Mouse (Mus musculus): Measurements from ENCODE around the gene Cinp. TPM values are rescaled to one million over a fixed set of nuclear protein-coding genes. Genes with fewer than 3 reads are reported as not detected.
A peak's percentile ranks its signal among the peaks of the same experiment; 100 is the strongest.

Gene Cinp
- polyA plus RNA-seq, 1 experiment from 2014 or later, result 74.3 TPM

DNA sequence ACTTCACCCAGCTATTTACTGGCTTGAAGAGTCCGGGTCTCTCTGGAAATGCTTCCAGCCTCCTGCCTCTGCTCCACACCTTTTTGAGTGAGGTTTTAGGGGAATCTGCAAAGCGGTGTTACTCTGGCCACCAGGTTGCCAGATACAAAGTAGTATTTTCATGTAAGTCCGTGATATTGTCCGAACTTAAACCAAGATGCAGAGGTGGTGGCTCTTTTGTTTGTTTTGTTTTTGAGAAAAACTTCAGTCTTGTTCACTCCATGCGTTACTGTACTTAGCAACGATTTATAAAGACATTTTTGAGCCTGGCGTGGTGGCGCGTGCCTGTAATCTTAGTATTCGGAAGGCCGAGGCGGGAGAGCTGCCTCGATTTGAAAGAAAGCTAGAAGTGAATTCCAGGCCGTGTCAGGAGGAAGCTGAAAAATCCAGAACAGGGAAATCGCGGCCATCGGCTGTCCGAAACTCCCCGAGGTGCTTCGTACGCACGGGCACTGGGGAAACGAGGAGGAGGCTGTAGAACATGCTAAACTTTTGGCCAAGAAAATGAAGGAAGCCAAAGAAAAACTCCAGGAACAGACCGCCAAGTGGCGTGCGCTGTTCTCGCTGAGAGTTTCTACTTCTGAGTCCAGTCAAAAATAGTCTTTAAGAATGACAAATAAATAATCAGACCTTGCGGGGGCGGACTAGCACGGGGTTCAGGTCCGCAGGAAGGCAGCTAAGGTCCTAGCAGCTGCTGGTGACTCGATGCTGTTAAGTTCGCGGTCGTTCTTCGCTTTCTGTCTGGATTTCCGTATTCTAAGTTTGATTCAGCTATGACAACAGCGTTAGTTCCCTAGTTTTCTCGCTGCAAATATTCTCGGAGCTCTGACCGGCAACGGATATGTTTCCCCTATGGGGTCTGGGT is 44.5 kb downstream of the Cinp start:
- Histone ChIP-seq H3K27me3 (peaks cover 16% of the 10 kb centered on the region), H3K9me3 (no peaks in the 10 kb centered on the region), H3K4me1 (peaks cover 23% of the 10 kb centered on the region), H3K27ac (peak overlapping the region; percentile 56), H3K9ac (peak overlapping the region; percentile 71), H3K4me2 (peak overlapping the region; percentile 67), H3K4me3 (peak overlapping the region; percentile 51), H3K36me3 (no peaks in the 10 kb centered on the region)
- 1% methylated on average over 42 of the region's 42 CpGs for WGBS
- no peak for ATAC-seq (ENCODE audit: insufficient number of reproducible peaks, insufficient read depth, low FRiP score, low TSS enrichment, low read depth)

DNA sequence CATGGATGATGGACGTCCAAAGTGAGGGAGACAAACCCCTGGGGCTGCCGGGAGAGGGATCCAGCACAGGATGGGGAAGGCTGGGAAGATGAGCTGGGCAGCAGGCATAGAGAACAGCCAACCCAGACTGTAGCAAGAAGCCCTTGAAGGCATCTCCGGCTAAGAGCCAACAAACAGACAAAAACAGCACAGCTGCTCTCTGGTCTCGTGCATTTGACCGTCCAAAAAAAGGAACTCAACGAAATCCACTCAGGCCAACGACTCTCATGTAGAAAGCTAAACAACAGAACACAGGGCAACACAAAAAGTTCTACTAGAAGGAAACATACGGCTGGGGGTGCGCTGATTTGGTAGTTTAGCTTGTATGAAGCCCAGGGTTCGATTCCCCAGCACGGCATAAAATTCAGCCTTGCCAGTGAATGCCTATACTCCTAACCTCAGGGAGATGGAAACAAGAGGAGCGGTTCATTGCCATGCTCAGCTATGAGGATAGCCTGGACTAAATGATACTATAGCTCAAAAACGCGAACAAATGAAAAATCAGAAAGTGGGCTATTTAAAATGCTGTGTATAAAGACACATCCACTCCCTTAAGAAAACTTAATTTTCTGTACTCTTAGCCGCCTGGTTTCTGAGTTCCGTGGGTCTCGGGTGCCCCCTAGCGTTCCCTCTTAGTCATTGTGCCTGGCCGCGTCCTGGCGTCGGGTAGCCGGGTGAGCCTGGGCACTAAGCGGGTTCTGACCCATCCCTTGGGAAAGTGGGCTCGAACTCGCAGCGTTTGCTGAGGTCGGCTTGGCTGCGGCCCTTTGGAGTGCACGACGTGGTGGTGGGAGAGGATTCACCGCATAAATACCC is 45.5 kb downstream of the Cinp start:
- no peaks in the 10 kb centered on the region for H3K9me3 ChIP-seq
- peaks cover 16% of the 10 kb centered on the region for H3K27me3 ChIP-seq
- peak overlapping the region; percentile 71 for H3K9ac ChIP-seq
- H3K4me2 ChIP-seq, result peak overlapping the region; percentile 67
- WGBS, result 19% methylated on average over 32 of the region's 32 CpGs
- H3K27ac ChIP-seq, result no peak overlapping the region
- H3K4me1 ChIP-seq, result peaks cover 23% of the 10 kb centered on the region
- no peaks in the 10 kb centered on the region for H3K36me3 ChIP-seq
- peak overlapping the region; percentile 51 for H3K4me3 ChIP-seq
- ATAC-seq (ENCODE audit: insufficient number of reproducible peaks, insufficient read depth, low FRiP score, low TSS enrichment, low read depth), result peak; percentile 11; the same call in 1 of the 2 replicates

DNA sequence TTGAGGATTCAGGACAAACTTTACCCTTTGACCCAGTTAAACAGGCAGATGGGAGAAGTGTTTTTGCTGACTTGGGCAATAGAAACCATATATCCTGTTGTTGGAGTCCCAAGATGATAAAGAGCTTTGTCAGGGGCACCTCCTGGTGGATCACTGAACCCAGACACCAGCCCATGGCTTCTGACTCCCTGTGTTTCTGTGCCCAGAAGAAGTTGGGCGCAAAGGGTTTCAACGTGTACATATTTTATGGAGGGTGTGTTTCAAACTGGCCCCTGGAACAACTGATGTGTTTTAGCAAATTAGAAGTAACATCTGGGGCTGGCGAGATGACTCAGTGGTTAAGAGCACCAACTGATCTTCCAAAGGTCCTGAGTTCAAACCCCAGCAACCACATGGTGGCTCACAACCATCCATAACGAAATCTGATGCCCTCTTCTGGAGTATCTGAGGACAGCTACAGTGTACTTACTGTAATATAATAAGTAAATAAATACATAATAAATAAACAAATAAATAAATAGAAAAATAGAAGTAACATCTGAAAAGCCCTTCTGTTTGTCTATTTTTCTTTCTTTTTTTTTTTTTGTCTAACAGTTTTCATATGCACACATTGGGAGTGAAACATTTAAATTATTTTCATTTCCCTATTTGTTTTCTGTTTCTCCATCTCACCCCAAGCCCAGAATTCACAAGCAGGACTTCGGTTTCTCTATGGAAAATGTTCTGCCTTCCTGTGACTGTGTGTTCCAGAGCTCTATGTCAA is 47.0 kb downstream of the Cinp start:
- no peaks in the 10 kb centered on the region for H3K36me3 ChIP-seq
- H3K4me3 ChIP-seq, result no peak overlapping the region
- H3K4me1 ChIP-seq, result peaks cover 32% of the 10 kb centered on the region
- no peak overlapping the region for H3K4me2 ChIP-seq
- WGBS, result 68% methylated on average over 5 of the region's 5 CpGs
- H3K27me3 ChIP-seq, result peaks cover 14% of the 10 kb centered on the region
- ATAC-seq (ENCODE audit: insufficient number of reproducible peaks, insufficient read depth, low FRiP score, low TSS enrichment, low read depth), result no peak
- no peak overlapping the region for H3K9ac ChIP-seq
- no peak overlapping the region for H3K27ac ChIP-seq
- no peaks in the 10 kb centered on the region for H3K9me3 ChIP-seq

DNA sequence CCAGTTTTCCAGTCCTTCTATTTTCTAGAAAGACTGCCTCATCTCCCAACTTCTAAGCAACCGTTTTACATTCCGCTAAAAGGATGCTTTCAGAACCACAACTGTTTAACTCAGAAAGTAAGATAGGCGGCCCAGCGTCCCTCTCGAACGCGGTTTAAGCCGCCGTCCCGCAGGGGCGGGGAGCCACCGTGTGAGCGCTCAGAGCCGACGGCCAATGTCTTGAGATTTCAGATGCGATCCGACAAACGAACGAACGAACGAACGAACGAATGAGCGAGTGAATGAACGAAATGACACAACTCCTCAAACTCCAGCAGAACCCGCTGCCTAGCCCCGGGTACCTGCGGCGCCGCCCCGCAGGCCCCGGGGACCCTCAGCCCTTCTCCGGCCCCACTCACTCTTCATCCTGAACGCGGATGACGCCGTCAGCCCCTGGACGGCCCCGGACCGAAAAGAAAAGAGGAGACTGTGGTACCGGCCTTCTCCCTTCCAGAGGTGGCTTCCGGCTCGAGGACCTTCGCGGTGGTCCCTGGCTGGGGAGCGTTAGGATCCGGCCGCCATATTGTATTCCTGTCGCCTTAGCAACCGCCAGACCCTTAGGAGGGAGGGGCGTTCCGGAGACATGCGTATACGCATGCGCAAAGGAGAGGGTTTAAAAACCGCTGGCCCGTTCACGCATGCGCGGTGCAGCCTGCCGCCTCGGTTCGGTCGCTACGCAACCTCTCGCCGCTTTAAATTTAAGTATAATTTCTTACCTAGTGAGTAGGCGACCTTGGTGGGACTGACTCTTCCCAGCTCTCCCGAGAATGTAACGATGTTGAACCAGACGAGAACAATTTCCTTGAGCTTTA is 48.4 kb downstream of the Cinp start, which contains the start of gene Mok:
Gene Mok (minus strand): TSS at position 592 of the 851 bp plus-strand sequence.
- peaks cover 27% of the 10 kb centered on the region for H3K4me1 ChIP-seq
- 0 out of 2 replicates have a peak, but pooled peaks cover 3% of the 10 kb centered on the region for H3K27me3 ChIP-seq
- no peaks in the 10 kb centered on the region for H3K9me3 ChIP-seq
- peak; percentile 69; the same call in 1 of the 2 replicates for ATAC-seq (ENCODE audit: insufficient number of reproducible peaks, insufficient read depth, low FRiP score, low TSS enrichment, low read depth)
- peak within 1 kb of the TSS; percentile 12; the same call in 1 of the 2 replicates for H3K27ac ChIP-seq
- H3K4me3 ChIP-seq, result peak within 1 kb of the TSS; percentile 73
- peak within 1 kb of the TSS; percentile 65 for H3K4me2 ChIP-seq
- peak within 1 kb of the TSS; percentile 76 for H3K9ac ChIP-seq
- WGBS, result under 1% methylated on average over 71 of the region's 71 CpGs
- no peaks in the 10 kb centered on the region for H3K36me3 ChIP-seq

DNA sequence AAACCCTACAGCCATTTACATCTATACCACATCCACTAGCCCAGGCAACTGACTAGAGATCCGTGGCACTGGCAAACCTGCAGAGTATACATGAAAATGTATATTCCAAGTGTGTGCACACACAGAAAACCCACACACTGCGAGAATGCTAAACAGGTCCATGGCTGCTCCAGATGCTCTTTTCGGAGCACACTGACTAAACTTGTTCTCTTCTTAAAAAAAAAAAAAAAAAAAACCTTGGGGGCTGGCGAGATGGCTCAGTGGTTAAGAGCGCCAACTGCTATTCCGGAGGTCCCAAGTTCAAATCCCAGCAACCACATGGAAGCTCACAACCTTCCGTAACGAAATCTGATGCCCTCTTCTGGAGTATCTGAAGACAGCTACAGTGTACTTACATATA is 51.1 kb downstream of the Cinp start:
- WGBS, result 89% methylated on average over 8 of the region's 8 CpGs
- H3K36me3 ChIP-seq, result no peaks in the 10 kb centered on the region

DNA sequence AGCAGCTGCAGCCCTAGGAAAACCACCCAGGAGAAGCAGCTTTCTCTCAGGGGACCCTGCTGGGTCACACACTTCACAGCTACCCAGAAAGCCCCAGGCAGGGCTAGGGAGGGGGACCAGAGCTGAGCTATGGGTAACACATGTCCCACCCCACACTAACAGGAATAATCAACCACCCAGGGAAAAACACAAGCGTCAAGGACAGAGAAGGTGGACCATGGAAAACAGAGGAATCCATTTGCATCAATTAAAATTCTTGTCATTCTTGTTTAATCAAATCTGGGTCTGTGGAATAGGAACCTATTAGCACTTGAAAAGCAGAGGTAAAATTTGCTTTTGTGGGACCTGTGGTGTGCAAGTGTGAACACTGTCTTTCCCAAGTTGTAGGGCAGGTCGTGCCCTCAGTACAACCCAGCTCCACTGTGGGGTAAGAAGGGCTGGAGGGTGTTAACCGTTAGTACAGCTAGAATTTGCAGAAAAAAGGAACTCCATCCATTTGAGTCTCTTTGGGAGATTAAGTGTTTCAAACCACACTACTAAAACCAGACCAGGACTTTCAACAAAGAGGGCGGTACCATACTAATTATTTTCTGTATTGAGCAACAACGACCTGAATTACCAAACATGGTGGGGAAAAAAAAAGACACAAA is 51.6 kb downstream of the Cinp start:
- ATAC-seq (ENCODE audit: insufficient number of reproducible peaks, insufficient read depth, low FRiP score, low TSS enrichment, low read depth), result no peak
- Histone ChIP-seq H3K4me1 (peaks cover 16% of the 10 kb centered on the region), H3K4me3 (no peak overlapping the region), H3K9ac (peak overlapping the region; percentile 44; the same call in 1 of the 2 replicates), H3K27ac (peak overlapping the region; percentile 48; the same call in 1 of the 2 replicates), H3K9me3 (no peaks in the 10 kb centered on the region), H3K27me3 (no peaks in the 10 kb centered on the region), H3K4me2 (peak overlapping the region; percentile 32; the same call in 1 of the 2 replicates), H3K36me3 (no peaks in the 10 kb centered on the region)
- WGBS, result 28% methylated on average over 5 of the region's 5 CpGs

More for the DNA sequence above, 51.1 kb downstream of the Cinp start:
- H3K27ac ChIP-seq, result no peak overlapping the region
- H3K4me2 ChIP-seq, result no peak overlapping the region
- H3K4me1 ChIP-seq, result peaks cover 16% of the 10 kb centered on the region
- no peak overlapping the region for H3K9ac ChIP-seq
- no peak for ATAC-seq (ENCODE audit: insufficient number of reproducible peaks, insufficient read depth, low FRiP score, low TSS enrichment, low read depth)
- no peak overlapping the region for H3K4me3 ChIP-seq
- no peaks in the 10 kb centered on the region for H3K27me3 ChIP-seq
- H3K9me3 ChIP-seq, result no peaks in the 10 kb centered on the region

DNA sequence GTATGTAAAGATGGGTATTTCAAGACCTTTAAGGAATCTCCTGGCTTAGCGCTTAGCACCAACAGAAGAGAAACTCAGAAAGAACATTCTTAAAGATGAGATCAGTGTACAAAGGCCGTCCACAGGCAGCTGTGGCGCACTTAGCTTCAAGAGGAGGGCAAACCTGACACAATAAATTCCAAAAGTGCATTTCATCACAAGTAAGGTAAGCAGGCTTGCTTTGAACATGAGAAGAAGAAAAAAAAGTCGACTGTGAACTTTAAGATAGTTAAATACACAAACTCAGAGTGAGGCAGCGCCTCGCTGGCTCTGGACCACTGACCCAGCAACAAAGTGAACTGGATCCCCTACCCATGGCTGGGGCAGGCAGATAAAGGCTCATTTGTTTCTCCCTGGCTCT is 52.2 kb downstream of the Cinp start:
- peaks cover 16% of the 10 kb centered on the region for H3K4me1 ChIP-seq
- H3K9me3 ChIP-seq, result no peaks in the 10 kb centered on the region
- no peaks in the 10 kb centered on the region for H3K27me3 ChIP-seq
- no peak overlapping the region for H3K4me3 ChIP-seq
- H3K27ac ChIP-seq, result peak overlapping the region; percentile 48; the same call in 1 of the 2 replicates
- 39% methylated on average over 6 of the region's 6 CpGs for WGBS
- H3K4me2 ChIP-seq, result peak overlapping the region; percentile 32; the same call in 1 of the 2 replicates
- peak overlapping the region; percentile 44; the same call in 1 of the 2 replicates for H3K9ac ChIP-seq
- no peak for ATAC-seq (ENCODE audit: insufficient number of reproducible peaks, insufficient read depth, low FRiP score, low TSS enrichment, low read depth)
- no peaks in the 10 kb centered on the region for H3K36me3 ChIP-seq

DNA sequence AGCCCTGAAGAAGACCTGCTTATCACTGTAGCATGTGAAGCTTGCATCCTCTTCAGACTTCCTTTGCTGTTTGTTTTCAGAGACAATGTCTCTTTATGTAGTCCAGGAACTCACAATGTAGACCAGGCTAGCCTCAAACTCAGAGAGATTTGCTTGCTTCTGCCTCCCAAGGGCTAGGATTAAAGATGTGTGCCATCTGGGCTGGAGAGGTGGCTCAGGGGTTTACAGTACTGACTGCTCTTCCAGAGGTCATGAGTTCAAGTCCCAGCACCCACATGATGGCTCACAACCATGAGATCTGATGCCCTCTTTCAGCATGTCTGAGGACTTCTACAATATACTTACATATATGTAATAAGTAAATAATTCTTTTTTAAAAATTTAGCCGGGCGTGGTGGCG is 53.8 kb downstream of the Cinp start:
- no peaks in the 10 kb centered on the region for H3K36me3 ChIP-seq
- 97% methylated on average over 3 of the region's 3 CpGs for WGBS
- ATAC-seq (ENCODE audit: insufficient number of reproducible peaks, insufficient read depth, low FRiP score, low TSS enrichment, low read depth), result no peak

DNA sequence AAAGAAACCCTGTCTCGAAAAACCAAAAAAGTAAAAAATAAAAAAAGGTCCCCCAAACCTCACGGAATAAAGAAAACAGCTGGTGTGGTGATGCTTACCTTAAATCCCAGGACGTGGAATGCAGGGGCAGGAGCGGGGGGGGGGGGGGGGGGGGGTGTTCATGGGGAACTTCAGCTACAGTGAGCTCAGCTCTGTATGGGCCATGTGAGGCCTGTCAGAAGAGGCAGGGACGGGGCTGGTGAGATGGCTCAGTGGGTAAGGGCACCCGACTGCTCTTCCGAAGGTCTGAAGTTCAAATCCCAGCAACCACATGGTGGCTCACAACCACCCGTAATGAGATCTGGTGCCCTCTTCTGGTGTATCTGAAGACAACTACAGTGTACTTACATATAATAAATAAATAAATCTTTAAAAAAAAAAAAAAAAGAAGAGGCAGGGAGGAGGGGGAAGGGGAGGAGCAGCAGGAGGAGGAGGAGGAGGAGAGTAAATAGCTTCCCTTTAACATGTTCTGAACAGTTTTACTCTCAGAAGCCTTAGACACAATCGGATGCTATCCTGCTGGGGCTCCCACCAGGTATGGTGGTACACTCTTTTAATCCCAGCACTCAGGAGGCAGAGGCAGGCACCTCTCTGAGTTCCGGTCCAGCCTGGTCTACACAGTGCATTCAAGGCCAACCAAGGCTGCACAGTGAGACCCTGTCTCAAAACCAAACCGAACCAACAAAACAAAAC is 58.5 kb downstream of the Cinp start:
- Histone ChIP-seq H3K27ac (no peak overlapping the region), H3K27me3 (no peaks in the 10 kb centered on the region), H3K36me3 (no peaks in the 10 kb centered on the region), H3K9ac (no peak overlapping the region), H3K4me3 (no peak overlapping the region), H3K4me2 (no peak overlapping the region), H3K9me3 (no peaks in the 10 kb centered on the region), H3K4me1 (no peaks in the 10 kb centered on the region)
- WGBS, result 86% methylated on average over 9 of the region's 11 CpGs
- no peak for ATAC-seq (ENCODE audit: insufficient number of reproducible peaks, insufficient read depth, low FRiP score, low TSS enrichment, low read depth)

More for the DNA sequence above, 53.8 kb downstream of the Cinp start:
- H3K27ac ChIP-seq, result no peak overlapping the region
- H3K9me3 ChIP-seq, result no peaks in the 10 kb centered on the region
- peaks cover 16% of the 10 kb centered on the region for H3K4me1 ChIP-seq
- H3K27me3 ChIP-seq, result no peaks in the 10 kb centered on the region
- H3K9ac ChIP-seq, result no peak overlapping the region
- no peak overlapping the region for H3K4me3 ChIP-seq
- no peak overlapping the region for H3K4me2 ChIP-seq
